Mouse (Mus musculus): ENCODE data around the gene Rarres2. TPM values are rescaled to one million over a fixed set of nuclear protein-coding genes. Genes with fewer than 3 reads are reported as not detected.

Gene Rarres2
- 10 to 100 TPM; 69.3 to 70.3 TPM for total RNA-seq (2021)

- DNase-seq, result peak; percentile 67
These were observed at the start of gene Rarres2 for GRCm38 (mm10) chr6:48572572-48573061. Gene Rarres2 (minus strand): TSS chr6:48572789.

- DNase-seq, result no peak
These were observed 47.4 kb upstream of the Rarres2 start for GRCm38 (mm10) chr6:48620031-48620430.

- DNase-seq, result no peak
These were observed 42.2 kb upstream of the Rarres2 start for GRCm38 (mm10) chr6:48614756-48615155.

GRCm38 (mm10) chr6:48613464-48613863, 40.9 kb upstream of the Rarres2 start:
- no peak for DNase-seq

- no peak for DNase-seq
These were observed 38.1 kb upstream of the Rarres2 start for GRCm38 (mm10) chr6:48610657-48611056.

GRCm38 (mm10) chr6:48609512-48609911, 36.9 kb upstream of the Rarres2 start:
- no peak for DNase-seq

GRCm38 (mm10) chr6:48608124-48608523, 35.5 kb upstream of the Rarres2 start:
- no peak for DNase-seq

- DNase-seq, result no peak
These were observed 29.6 kb upstream of the Rarres2 start for GRCm38 (mm10) chr6:48602080-48602741.

GRCm38 (mm10) chr6:48601271-48602079, 28.9 kb upstream of the Rarres2 start, which contains the start of gene Zfp775:
Gene Zfp775 (plus strand): TSS chr6:48602063.
- peak; percentile 97 for DNase-seq

- no peak for DNase-seq
These were observed 28.0 kb upstream of the Rarres2 start for GRCm38 (mm10) chr6:48600594-48600993.

GRCm38 (mm10) chr6:48597233-48597625, 24.6 kb upstream of the Rarres2 start:
- DNase-seq, result no peak

GRCm38 (mm10) chr6:48596545-48597232, 24.1 kb upstream of the Rarres2 start:
- DNase-seq, result no peak

- no peak for DNase-seq
These were observed 22.7 kb upstream of the Rarres2 start for GRCm38 (mm10) chr6:48595278-48595677.

- peak; percentile 55 for DNase-seq
These were observed 21.6 kb upstream of the Rarres2 start for GRCm38 (mm10) chr6:48594043-48594738.

- peak; percentile 97 for DNase-seq
These were observed 20.8 kb upstream of the Rarres2 start, which contains the start of the genes Repin1 and Gm44965 for GRCm38 (mm10) chr6:48593158-48594042. Gene Repin1 (plus strand): TSS chr6:48593883. Gene Gm44965 (plus strand): TSS chr6:48593941.

- no peak for DNase-seq
These were observed 19.3 kb upstream of the Rarres2 start for GRCm38 (mm10) chr6:48591871-48592270.

GRCm38 (mm10) chr6:48591221-48591845, 18.7 kb upstream of the Rarres2 start:
- DNase-seq, result no peak

- DNase-seq, result no peak
These were observed 16.7 kb upstream of the Rarres2 start, which contains the start of gene Gm45021 for GRCm38 (mm10) chr6:48589194-48589750. Gene Gm45021 (plus strand): TSS chr6:48589610.

GRCm38 (mm10) chr6:48582037-48582436, 9.4 kb upstream of the Rarres2 start:
- no peak for DNase-seq

- no peak for DNase-seq
These were observed 8.7 kb upstream of the Rarres2 start for GRCm38 (mm10) chr6:48581257-48581656.

All from heart, postnatal 4 days (tissue).